Comparison of ENCODE assay signal across 8 mouse cellular contexts in genomic region chr10:78185381-78185725, GRCm38 (mm10). TPM values are rescaled to one million over a fixed set of nuclear protein-coding genes. Genes with fewer than 3 reads are reported as not detected.
A peak's percentile ranks its signal among the peaks of the same experiment; 100 is the strongest.
DNase-seq lines count a peak whose midpoint lies in the region; ATAC-seq and TF ChIP-seq lines count a peak whose summit lies in the region.

No protein-coding gene starts in this region.

- DNase-seq in lung, embryonic 14.5 days: no peak
- no peak for DNase-seq in lung, postnatal 25 days (ENCODE audit: low spot score)
- DNase-seq in limb, embryonic 11.5 days (ENCODE audit: low spot score): no peak
- no peak for DNase-seq in thymus, postnatal 0 days (ENCODE audit: low spot score)
- no peak for DNase-seq in left cerebral cortex, postnatal 10 days (ENCODE audit: extremely low spot score in 1 of 2, low spot score in 2 of 2)
- DNase-seq in urinary bladder, postnatal 4 days (ENCODE audit: low spot score in 2 of 2): no peak

- TF ChIP-seq CTCF in lung, embryonic 14.5 days (IDR thresholded peaks at IDR 0.05; ENCODE audit: low read depth): no peak
- TF ChIP-seq CTCF in embryonic fibroblast, embryonic 13.5 days (IDR thresholded peaks at IDR 0.05; ENCODE audit: borderline replicate concordance, insufficient read depth, low read length): no peak

- 13% methylated on average over 9 of the region's 9 CpGs for WGBS in lung, embryonic 14.5 days
- WGBS in limb, embryonic 11.5 days: 17% methylated on average over 9 of the region's 9 CpGs
- WGBS in neural tube, embryonic 14.5 days: 23% methylated on average over 9 of the region's 9 CpGs

- intact Hi-C loops in left cerebral cortex, postnatal 10 days (cut with DNase I): no loop called here

- H3K36me3 ChIP-seq in lung, embryonic 14.5 days (ENCODE audit: insufficient read depth): peaks cover 64% of the 10 kb centered on the region
- H3K36me3 ChIP-seq in limb, embryonic 11.5 days (ENCODE audit: control insufficient read depth, insufficient read depth, low read length): peaks cover 21% of the 10 kb centered on the region
- H3K36me3 ChIP-seq in neural tube, embryonic 14.5 days (ENCODE audit: control insufficient read depth, insufficient read depth, low read length): peaks cover 51% of the 10 kb centered on the region

- no peaks in the 10 kb centered on the region for H3K4me1 ChIP-seq in lung, embryonic 14.5 days (ENCODE audit: insufficient read depth)
- H3K4me1 ChIP-seq in embryonic fibroblast, embryonic 13.5 days (ENCODE audit: control insufficient read depth, insufficient read depth, low read length): no peaks in the 10 kb centered on the region; the same call in 1 of the 2 replicates
- H3K4me1 ChIP-seq in limb, embryonic 11.5 days (ENCODE audit: control insufficient read depth, insufficient read depth, low read length): peaks cover 8% of the 10 kb centered on the region
- H3K4me1 ChIP-seq in neural tube, embryonic 14.5 days (ENCODE audit: control insufficient read depth, insufficient read depth, low read length): peaks cover 6% of the 10 kb centered on the region

- peak overlapping the region; percentile 63 for H3K9ac ChIP-seq in lung, embryonic 14.5 days
- H3K9ac ChIP-seq in limb, embryonic 11.5 days (ENCODE audit: low read length): peak overlapping the region; percentile 49
- H3K9ac ChIP-seq in neural tube, embryonic 14.5 days (replicated peaks; ENCODE audit: low read depth, low read length): peak overlapping the region; percentile 32; the same call in 1 of the 2 replicates

- peak overlapping the region; percentile 61 for H3K4me3 ChIP-seq in lung, embryonic 14.5 days (ENCODE audit: low read depth, low read length)
- peak overlapping the region; percentile 7; the same call in 1 of the 2 replicates for H3K4me3 ChIP-seq in embryonic fibroblast, embryonic 13.5 days (ENCODE audit: insufficient read depth, low read length)
- H3K4me3 ChIP-seq in limb, embryonic 11.5 days (ENCODE audit: low read depth, low read length): peak overlapping the region; percentile 77
- H3K4me3 ChIP-seq in neural tube, embryonic 14.5 days (ENCODE audit: low read depth, low read length): peak overlapping the region; percentile 51

- no peaks in the 10 kb centered on the region for H3K9me3 ChIP-seq in lung, embryonic 14.5 days (ENCODE audit: low read depth, low read length)
- no peaks in the 10 kb centered on the region for H3K9me3 ChIP-seq in limb, embryonic 11.5 days (ENCODE audit: control insufficient read depth, low read length)
- no peaks in the 10 kb centered on the region for H3K9me3 ChIP-seq in neural tube, embryonic 14.5 days (ENCODE audit: control insufficient read depth, low read length)

- H3K4me2 ChIP-seq in lung, embryonic 14.5 days: peak overlapping the region; percentile 92
- H3K4me2 ChIP-seq in limb, embryonic 11.5 days (ENCODE audit: low read depth, severe bottlenecking): peak overlapping the region; percentile 95
- peak overlapping the region; percentile 96 for H3K4me2 ChIP-seq in neural tube, embryonic 14.5 days (ENCODE audit: low read depth, low read length)

- H3K27ac ChIP-seq in lung, embryonic 14.5 days (ENCODE audit: low read depth): peak overlapping the region; percentile 81
- H3K27ac ChIP-seq in embryonic fibroblast, embryonic 13.5 days (ENCODE audit: insufficient read depth, low read length): peak overlapping the region; percentile 74
- H3K27ac ChIP-seq in limb, embryonic 11.5 days (replicated peaks; ENCODE audit: low read depth, low read length): peak overlapping the region; percentile 42; the same call in 1 of the 2 replicates
- peak overlapping the region; percentile 75 for H3K27ac ChIP-seq in neural tube, embryonic 14.5 days (ENCODE audit: low read depth, low read length)

- no peak for TF ChIP-seq POLR2A in embryonic fibroblast, embryonic 13.5 days (IDR thresholded peaks at IDR 0.05; ENCODE audit: low read depth, low read length)

- H3K27me3 ChIP-seq in lung, embryonic 14.5 days (ENCODE audit: insufficient read depth, low read length): no peaks in the 10 kb centered on the region
- H3K27me3 ChIP-seq in limb, embryonic 11.5 days (ENCODE audit: control insufficient read depth, insufficient read depth, low read length): no peaks in the 10 kb centered on the region
- H3K27me3 ChIP-seq in neural tube, embryonic 14.5 days (ENCODE audit: control insufficient read depth, insufficient read depth, low read length): no peaks in the 10 kb centered on the region

- ATAC-seq in lung, embryonic 14.5 days (ENCODE audit: insufficient read depth): peak; percentile 38; the same call in 1 of the 2 replicates
- ATAC-seq in limb, embryonic 11.5 days (ENCODE audit: insufficient number of reproducible peaks, low FRiP score, low TSS enrichment, low read depth): peak; percentile 23; the same call in 1 of the 2 replicates
- peak; percentile 57 for ATAC-seq in neural tube, embryonic 14.5 days (ENCODE audit: low read depth)

RNA-seq across cellular contexts. Expression of gene Pwp2, which starts 0.4 kb away (rescaled TPM):
- polyA plus RNA-seq in lung, embryonic 14.5 days (2014; fragmentation: Nextera tagmentation; extraction: Ambion mirVana): 20.8 and 21.8 TPM in 2 replicates
- polyA plus RNA-seq in embryonic fibroblast, embryonic 13.5 days (2011; ENCODE audit: insufficient read length, low read depth, missing spikeins): 9.1 and 10.8 TPM in 2 replicates
- 23.7 and 26.5 TPM in 2 replicates for polyA plus RNA-seq in limb, embryonic 11.5 days (2014; fragmentation: Nextera tagmentation; extraction: Ambion mirVana)
- 12.7 and 15.7 TPM in 2 replicates for polyA plus RNA-seq in neural tube, embryonic 14.5 days (2014; fragmentation: Nextera tagmentation; extraction: Ambion mirVana)
- polyA plus RNA-seq in thymus, postnatal 0 days (2015; fragmentation: Nextera tagmentation; extraction: Ambion mirVana): 18.1 and 18.7 TPM in 2 replicates
- 10 to 100 TPM; 18.5 to 18.7 TPM for total RNA-seq in left cerebral cortex, postnatal 10 days (2021)

RNA-seq across cellular contexts. Expression of gene D10Jhu81e, which starts 15.8 kb away (rescaled TPM):
- 16.7 and 19.7 TPM in 2 replicates for polyA plus RNA-seq in lung, embryonic 14.5 days (2014; fragmentation: Nextera tagmentation; extraction: Ambion mirVana)
- 26.5 and 28.8 TPM in 2 replicates for polyA plus RNA-seq in embryonic fibroblast, embryonic 13.5 days (2011; ENCODE audit: insufficient read length, low read depth, missing spikeins)
- 17.4 and 25.9 TPM in 2 replicates for polyA plus RNA-seq in limb, embryonic 11.5 days (2014; fragmentation: Nextera tagmentation; extraction: Ambion mirVana)
- 14.6 and 16.0 TPM in 2 replicates for polyA plus RNA-seq in neural tube, embryonic 14.5 days (2014; fragmentation: Nextera tagmentation; extraction: Ambion mirVana)
- 28.9 and 31.2 TPM in 2 replicates for polyA plus RNA-seq in thymus, postnatal 0 days (2015; fragmentation: Nextera tagmentation; extraction: Ambion mirVana)
- total RNA-seq in left cerebral cortex, postnatal 10 days (2021): 10 to 100 TPM; 85.0 to 93.0 TPM

RNA-seq across cellular contexts. Expression of gene Trappc10, which starts 59.1 kb away (rescaled TPM):
- polyA plus RNA-seq in lung, embryonic 14.5 days (2014; fragmentation: Nextera tagmentation; extraction: Ambion mirVana): 15.7 and 18.0 TPM in 2 replicates
- polyA plus RNA-seq in embryonic fibroblast, embryonic 13.5 days (2011; ENCODE audit: insufficient read length, low read depth, missing spikeins): 28.8 and 31.0 TPM in 2 replicates
- 12.0 and 14.4 TPM in 2 replicates for polyA plus RNA-seq in limb, embryonic 11.5 days (2014; fragmentation: Nextera tagmentation; extraction: Ambion mirVana)
- polyA plus RNA-seq in neural tube, embryonic 14.5 days (2014; fragmentation: Nextera tagmentation; extraction: Ambion mirVana): 28.4 and 43.2 TPM in 2 replicates
- polyA plus RNA-seq in thymus, postnatal 0 days (2015; fragmentation: Nextera tagmentation; extraction: Ambion mirVana): 20.0 and 26.3 TPM in 2 replicates
- total RNA-seq in left cerebral cortex, postnatal 10 days (2021): 10 to 100 TPM; 81.8 to 84.3 TPM

Comparison
In these comparisons a context has a peak if more than half of its experiments do, and no peak if none do; other contexts are left out.
1. H3K4me3 ChIP-seq: peak in every context shown above with its lines; median percentile 77 in limb, embryonic 11.5 days; 61 in lung, embryonic 14.5 days; 51 in neural tube, embryonic 14.5 days; 7 in embryonic fibroblast, embryonic 13.5 days.